Comparison of ENCODE assay signal across 8 mouse cellular contexts in the genomic region with DNA sequence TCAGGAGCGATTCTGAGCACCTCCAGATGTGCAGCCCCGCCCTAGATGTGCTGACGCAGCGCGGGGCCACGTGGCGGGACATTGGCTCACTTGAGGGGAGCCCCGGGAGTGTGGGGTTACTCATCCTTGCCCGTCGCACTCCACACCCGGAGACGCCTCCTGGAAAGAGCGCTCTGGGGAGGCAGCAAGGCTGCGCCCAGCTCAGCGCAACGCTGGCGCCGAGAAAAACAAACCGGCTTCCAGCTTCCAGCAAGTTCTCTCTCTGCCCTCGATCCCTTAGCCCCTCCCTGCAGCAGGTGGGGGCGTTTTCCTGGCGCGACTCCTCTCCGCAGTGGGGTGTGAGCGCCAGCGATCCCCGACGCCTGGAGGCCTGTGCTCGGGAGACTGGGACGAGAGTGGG. TPM values are rescaled to one million over a fixed set of nuclear protein-coding genes. Genes with fewer than 3 reads are reported as not detected.
DNase-seq lines count a peak whose midpoint lies in the region; ATAC-seq lines count a peak whose summit lies in the region.

No protein-coding gene starts in this region.

- H3K9me3 ChIP-seq in kidney, embryonic 14.5 days (ENCODE audit: control insufficient read depth, low read length), result no peaks in the 10 kb centered on the region
- H3K9me3 ChIP-seq in embryonic facial prominence, embryonic 10.5 days, result no peaks in the 10 kb centered on the region
- H3K9me3 ChIP-seq in limb, embryonic 12.5 days, result no peaks in the 10 kb centered on the region

- H3K4me1 ChIP-seq in kidney, embryonic 14.5 days (ENCODE audit: control insufficient read depth, insufficient read depth, low read length), result peaks cover 11% of the 10 kb centered on the region; the same call in 1 of the 2 replicates
- peaks cover 54% of the 10 kb centered on the region for H3K4me1 ChIP-seq in embryonic facial prominence, embryonic 10.5 days
- peaks cover 26% of the 10 kb centered on the region for H3K4me1 ChIP-seq in limb, embryonic 12.5 days (replicated peaks)

- H3K4me2 ChIP-seq in kidney, embryonic 14.5 days (replicated peaks; ENCODE audit: low read depth, low read length), result peak overlapping the region; percentile 61
- H3K4me2 ChIP-seq in limb, embryonic 12.5 days, result peak overlapping the region; percentile 86

- no peaks in the 10 kb centered on the region for H3K36me3 ChIP-seq in kidney, embryonic 14.5 days (ENCODE audit: control insufficient read depth, insufficient read depth, low read length)
- H3K36me3 ChIP-seq in embryonic facial prominence, embryonic 10.5 days (replicated peaks), result peaks cover 23% of the 10 kb centered on the region
- no peaks in the 10 kb centered on the region; the same call in 1 of the 2 replicates for H3K36me3 ChIP-seq in limb, embryonic 12.5 days

- DNase-seq in kidney, adult 11 months, result no peak
- no peak for DNase-seq in embryonic facial prominence, embryonic 10.5 days (ENCODE audit: low spot score)
- DNase-seq in gastrocnemius, postnatal 14 days, result peak; percentile 45
- DNase-seq in right cerebral cortex, adult 2 months (ENCODE audit: low spot score in 2 of 2), result peak; percentile 71 to 76
- no peak for DNase-seq in cerebellum, adult 11 months
- DNase-seq in heart, postnatal 4 days, result no peak

- H3K4me3 ChIP-seq in kidney, embryonic 14.5 days (ENCODE audit: low read length), result peak overlapping the region; percentile 41
- H3K4me3 ChIP-seq in embryonic facial prominence, embryonic 10.5 days, result peak overlapping the region; percentile 69
- H3K4me3 ChIP-seq in limb, embryonic 12.5 days (replicated peaks), result peak overlapping the region; percentile 50

- intact Hi-C loops in gastrocnemius, postnatal 14 days (cut with DNase I; ENCODE audit: low total_unique reads), result no loop called here

- peaks cover 54% of the 10 kb centered on the region for H3K27me3 ChIP-seq in kidney, embryonic 14.5 days (ENCODE audit: control insufficient read depth, insufficient read depth, low read length)
- peaks cover 85% of the 10 kb centered on the region for H3K27me3 ChIP-seq in embryonic facial prominence, embryonic 10.5 days (replicated peaks; ENCODE audit: low read depth, poor library complexity, severe bottlenecking)
- peaks cover 88% of the 10 kb centered on the region for H3K27me3 ChIP-seq in limb, embryonic 12.5 days

- peak; percentile 32; the same call in 1 of the 2 replicates for ATAC-seq in kidney, embryonic 14.5 days (ENCODE audit: low FRiP score, low TSS enrichment)
- 0 out of 2 replicates have a peak, but pooled peaks have one; percentile 28 for ATAC-seq in limb, embryonic 12.5 days (ENCODE audit: insufficient number of reproducible peaks, insufficient read depth, low FRiP score, low TSS enrichment, low read depth)

- H3K27ac ChIP-seq in kidney, embryonic 14.5 days (ENCODE audit: low read depth, low read length), result no peak overlapping the region
- peak overlapping the region; percentile 91 for H3K27ac ChIP-seq in embryonic facial prominence, embryonic 10.5 days (replicated peaks)
- no peak overlapping the region for H3K27ac ChIP-seq in limb, embryonic 12.5 days

- under 1% methylated on average over 30 of the region's 30 CpGs for WGBS in kidney, embryonic 14.5 days
- 1% methylated on average over 30 of the region's 30 CpGs for WGBS in embryonic facial prominence, embryonic 10.5 days
- WGBS in limb, embryonic 12.5 days, result 0% methylated on average over 30 of the region's 30 CpGs

- H3K9ac ChIP-seq in kidney, embryonic 14.5 days (ENCODE audit: low read depth, low read length), result peak overlapping the region; percentile 31; the same call in 1 of the 2 replicates
- H3K9ac ChIP-seq in limb, embryonic 12.5 days (replicated peaks), result peak overlapping the region; percentile 57

RNA-seq across cellular contexts. Expression of gene Cryba4, which starts 25.0 kb away (rescaled TPM):
- 0.83 and 1.4 TPM in 2 replicates for polyA plus RNA-seq in kidney, embryonic 14.5 days (2014; fragmentation: Nextera tagmentation; extraction: Ambion mirVana)
- polyA plus RNA-seq in embryonic facial prominence, embryonic 10.5 days (2016; fragmentation: Nextera tagmentation; extraction: Ambion mirVana), result 0.35 and 0.69 TPM in 2 replicates
- under 1 TPM; 0.42 to 0.68 TPM for total RNA-seq in gastrocnemius, postnatal 14 days (2021)
- 0.59 and 0.64 TPM in 2 replicates for polyA plus RNA-seq in limb, embryonic 12.5 days (2016; fragmentation: Nextera tagmentation; extraction: Ambion mirVana)
- 1 to 10 TPM; 1.7 to 2.3 TPM for total RNA-seq in heart, postnatal 4 days (2021)

RNA-seq across cellular contexts. Expression of gene Crybb1, which starts 28.3 kb away (rescaled TPM):
- 0.83 and 1.0 TPM in 2 replicates for polyA plus RNA-seq in kidney, embryonic 14.5 days (2014; fragmentation: Nextera tagmentation; extraction: Ambion mirVana)
- polyA plus RNA-seq in embryonic facial prominence, embryonic 10.5 days (2016; fragmentation: Nextera tagmentation; extraction: Ambion mirVana), result 0.20 and 0.80 TPM in 2 replicates
- 1 to 10 TPM; 1.9 to 2.0 TPM for total RNA-seq in gastrocnemius, postnatal 14 days (2021)
- 0.28 and 0.67 TPM in 2 replicates for polyA plus RNA-seq in limb, embryonic 12.5 days (2016; fragmentation: Nextera tagmentation; extraction: Ambion mirVana)
- not detected for total RNA-seq in heart, postnatal 4 days (2021)

RNA-seq across cellular contexts. Expression of gene Tpst2, which starts 49.1 kb away (rescaled TPM):
- 39.9 and 50.3 TPM in 2 replicates for polyA plus RNA-seq in kidney, embryonic 14.5 days (2014; fragmentation: Nextera tagmentation; extraction: Ambion mirVana)
- polyA plus RNA-seq in embryonic facial prominence, embryonic 10.5 days (2016; fragmentation: Nextera tagmentation; extraction: Ambion mirVana), result 34.0 and 35.9 TPM in 2 replicates
- 10 to 100 TPM; 17.4 to 23.4 TPM for total RNA-seq in gastrocnemius, postnatal 14 days (2021)
- polyA plus RNA-seq in limb, embryonic 12.5 days (2016; fragmentation: Nextera tagmentation; extraction: Ambion mirVana), result 34.3 and 35.9 TPM in 2 replicates
- total RNA-seq in heart, postnatal 4 days (2021), result 10 to 100 TPM; 44.4 to 45.6 TPM

Comparison
In these comparisons a context has a peak if more than half of its experiments do, and no peak if none do; other contexts are left out.
1. DNase-seq: peak in gastrocnemius, postnatal 14 days (single experiment) and right cerebral cortex, adult 2 months (2 of 2); none in kidney, adult 11 months (single experiment), embryonic facial prominence, embryonic 10.5 days (single experiment), cerebellum, adult 11 months (single experiment) and heart, postnatal 4 days (single experiment).
2. Peak in every context shown above with its lines, with median percentiles within 50 percentile points of each other: H3K4me3 ChIP-seq.